Mouse (Mus musculus) ZHBTc4 (cell line): ENCODE results near the gene Atp6v1g3.
A peak's percentile ranks its signal among the peaks of the same experiment; 100 is the strongest.

Experiments used
- DNase-seq: peaks from one replicate; pipeline ENCODE4 v3.0.0-alpha.2; 2011; ENCODE audit warnings: low read depth, low spot score

Atp6v1g3 gene

DNA sequence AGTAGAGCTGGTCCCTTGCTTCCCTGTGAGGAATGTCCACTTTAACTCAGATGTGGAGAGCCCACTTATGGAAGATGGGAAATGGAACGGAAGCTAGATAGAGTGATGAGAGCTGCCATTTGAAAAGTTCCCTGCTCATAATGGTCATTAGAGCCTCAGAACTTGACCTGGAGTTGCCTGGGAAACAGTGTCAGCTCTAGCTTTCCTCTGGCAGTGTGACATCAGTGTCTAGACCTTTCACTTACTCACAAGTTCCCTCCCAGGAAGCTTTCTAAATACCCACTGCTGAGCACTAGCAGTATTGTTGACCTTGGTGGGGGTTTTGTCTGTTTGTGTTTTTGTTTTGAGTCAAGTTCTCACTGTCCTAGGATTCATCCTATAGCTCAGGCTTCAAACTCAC, 15.2 kb downstream of the Atp6v1g3 start:
- no peak for DNase-seq

DNA sequence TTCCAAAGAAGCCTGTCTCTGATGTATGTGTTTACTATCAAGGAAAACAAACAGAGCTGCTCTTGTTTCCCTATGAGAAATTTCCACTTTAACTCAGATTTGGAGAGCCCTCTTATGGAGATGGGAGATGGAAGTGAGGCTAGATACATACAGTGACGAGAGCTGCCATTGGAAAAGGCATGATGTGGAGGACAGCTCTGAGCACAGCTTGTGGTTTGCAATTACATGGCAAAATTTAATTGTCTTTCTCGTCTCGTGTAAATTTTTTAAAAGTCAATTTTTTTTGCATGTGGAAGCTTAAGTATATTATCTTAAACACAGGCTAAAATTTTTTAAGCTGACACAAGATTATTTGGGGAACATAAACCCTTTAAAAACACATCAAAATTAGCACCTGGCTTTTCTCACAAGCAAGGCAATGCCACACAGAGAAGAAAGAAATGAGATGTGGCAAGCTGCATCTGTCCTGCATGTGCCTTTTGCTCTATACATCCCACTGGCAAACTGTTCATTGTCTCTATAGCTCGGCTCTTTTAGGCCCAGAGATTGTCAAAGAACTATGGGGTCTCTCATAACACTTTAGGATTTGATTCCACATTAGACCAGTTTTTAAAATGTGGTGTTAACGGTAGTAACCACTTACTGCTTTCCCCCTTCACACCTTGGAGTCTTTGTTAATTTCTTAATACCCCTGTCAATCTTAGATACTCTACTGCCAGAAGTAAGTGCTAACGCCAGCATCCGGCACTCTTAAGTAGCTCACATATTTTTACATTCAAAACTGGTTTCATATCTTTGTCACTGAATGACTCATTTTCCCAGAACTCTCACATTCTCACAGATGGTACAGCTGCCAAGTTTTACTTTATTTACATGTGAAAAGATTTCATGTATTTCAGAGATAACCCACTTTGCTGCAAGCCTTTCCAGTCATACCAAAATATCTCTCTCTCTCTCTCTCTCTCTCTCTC, 16.2 kb downstream of the Atp6v1g3 start:
- no peak for DNase-seq

GRCm38 (mm10) chr1:138291463-138291862, 17.9 kb downstream of the Atp6v1g3 start:
- no peak for DNase-seq

DNA sequence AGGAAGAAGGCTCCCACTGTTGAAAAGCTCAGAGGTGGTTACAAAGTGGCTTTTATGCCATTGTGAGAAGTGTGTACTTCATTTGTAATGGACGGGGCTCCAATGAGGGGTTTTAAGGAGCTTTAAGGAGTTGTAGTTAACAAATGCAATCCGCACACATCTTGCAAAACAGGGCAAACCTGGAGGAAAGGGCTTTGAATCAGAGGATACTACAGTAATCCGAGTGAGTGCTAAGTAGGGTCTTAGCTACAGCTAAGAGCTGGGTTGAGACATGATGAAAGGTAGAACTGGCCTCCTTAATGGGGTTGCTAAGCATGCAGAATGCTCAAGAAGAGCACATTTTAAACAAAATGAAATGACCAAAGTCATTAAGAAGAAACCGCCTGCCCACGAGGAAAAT, 20.9 kb downstream of the Atp6v1g3 start:
- no peak for DNase-seq

DNA sequence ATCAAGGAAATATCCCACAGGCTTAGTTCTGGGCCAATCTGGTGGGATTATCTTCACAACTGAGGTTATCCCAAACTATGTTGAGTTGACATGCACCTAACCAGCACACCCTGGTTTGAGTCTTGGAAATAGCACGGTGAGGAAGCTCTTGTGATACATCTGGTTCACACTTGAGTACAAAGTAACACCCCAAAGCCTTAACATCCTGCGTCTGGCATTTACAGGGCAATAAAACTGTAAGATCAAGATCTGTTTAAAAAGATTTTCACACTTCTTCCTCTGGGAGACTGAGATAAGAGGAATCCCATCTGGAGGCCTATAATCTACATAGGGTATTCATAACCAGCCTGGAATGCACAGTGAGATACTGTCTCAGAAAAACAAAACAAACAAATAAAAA, 24.6 kb downstream of the Atp6v1g3 start:
- no peak for DNase-seq

DNA sequence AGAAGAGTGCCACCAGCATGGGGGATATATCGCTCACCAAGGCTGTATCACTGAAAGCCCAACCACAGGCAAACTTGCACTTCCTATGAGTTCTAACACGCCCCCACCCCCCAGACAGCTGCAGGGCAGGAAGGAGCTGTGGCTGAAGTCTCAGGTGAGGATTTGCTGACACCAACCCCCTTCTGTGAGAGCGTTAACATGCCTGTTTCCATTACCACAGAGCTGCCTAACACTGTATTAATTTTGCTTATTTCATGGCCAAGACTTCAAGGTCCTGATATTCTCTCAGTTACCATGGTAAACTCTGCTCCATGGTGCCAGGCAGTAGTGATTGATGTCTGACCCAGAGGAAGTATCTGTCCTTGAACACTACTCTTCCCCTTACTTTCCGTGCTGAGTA, 26.0 kb downstream of the Atp6v1g3 start:
- no peak for DNase-seq

DNA sequence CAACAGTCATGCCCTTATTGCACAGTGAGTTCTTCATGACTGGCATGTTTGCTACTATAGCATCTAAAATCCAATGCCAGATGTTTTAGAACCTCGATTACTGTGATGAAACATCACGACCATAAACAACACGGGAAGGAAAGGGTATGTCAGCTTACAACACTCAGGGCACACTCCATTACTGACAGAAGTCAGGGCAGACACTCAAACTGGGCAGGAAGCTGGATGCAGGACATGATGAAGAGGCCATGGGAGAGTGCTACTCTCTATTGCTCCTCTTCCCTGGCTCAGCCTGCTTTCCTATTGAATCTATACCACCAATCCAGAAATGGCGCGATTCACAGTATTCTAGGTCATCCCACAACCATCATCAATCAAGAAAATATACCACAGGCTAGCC, 28.4 kb downstream of the Atp6v1g3 start:
- DNase-seq = no peak

- no peak for DNase-seq
Measured at GRCm38 (mm10) chr1:138302756-138303155, 29.2 kb downstream of the Atp6v1g3 start.

- no peak for DNase-seq
Measured at GRCm38 (mm10) chr1:138303296-138303695, 29.8 kb downstream of the Atp6v1g3 start.

GRCm38 (mm10) chr1:138304141-138304915, 30.8 kb downstream of the Atp6v1g3 start:
- DNase-seq = no peak

DNA sequence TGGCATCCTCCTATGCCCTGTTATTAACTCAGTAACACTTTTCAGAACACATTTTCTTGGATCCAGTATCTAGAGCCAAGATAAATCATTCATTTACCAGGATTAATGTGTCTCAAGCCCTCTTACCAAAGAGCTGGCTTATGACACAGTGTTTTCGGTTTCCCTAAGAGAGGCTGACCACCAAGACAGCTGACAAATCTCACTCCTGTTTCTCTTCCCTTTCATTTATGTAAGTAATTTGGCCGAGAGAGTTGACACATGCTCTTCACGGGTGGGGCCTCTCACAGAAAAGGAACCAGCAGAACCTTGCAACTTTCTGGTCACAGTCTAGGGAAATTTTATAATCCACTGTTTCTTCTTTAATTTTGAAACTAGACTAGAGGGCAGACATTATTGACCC, 49.1 kb downstream of the Atp6v1g3 start:
- no peak for DNase-seq

- no peak for DNase-seq
Measured at GRCm38 (mm10) chr1:138323076-138323630, 49.6 kb downstream of the Atp6v1g3 start.

DNA sequence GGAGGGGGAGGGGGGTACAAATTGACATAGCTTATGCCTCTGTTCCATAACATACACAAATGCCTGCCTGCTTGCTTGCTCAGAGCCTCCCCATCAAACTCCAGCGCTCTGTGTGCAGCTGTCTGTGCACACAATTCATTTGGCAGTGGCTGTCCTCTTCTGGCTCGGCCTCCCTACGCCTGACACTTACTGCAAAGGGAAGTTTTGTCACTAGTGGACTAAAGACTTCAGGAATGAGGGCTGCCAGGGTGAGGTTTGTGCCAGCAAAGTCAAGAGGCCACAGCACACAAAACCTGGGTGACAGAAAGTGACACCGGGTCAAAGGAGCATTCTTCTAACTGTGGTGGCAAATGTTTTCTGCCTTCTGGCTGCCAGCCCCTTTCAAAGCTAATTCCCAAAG, 52.6 kb downstream of the Atp6v1g3 start:
- DNase-seq = no peak

- no peak for DNase-seq
Measured at GRCm38 (mm10) chr1:138326566-138326965, 53.0 kb downstream of the Atp6v1g3 start.

DNA sequence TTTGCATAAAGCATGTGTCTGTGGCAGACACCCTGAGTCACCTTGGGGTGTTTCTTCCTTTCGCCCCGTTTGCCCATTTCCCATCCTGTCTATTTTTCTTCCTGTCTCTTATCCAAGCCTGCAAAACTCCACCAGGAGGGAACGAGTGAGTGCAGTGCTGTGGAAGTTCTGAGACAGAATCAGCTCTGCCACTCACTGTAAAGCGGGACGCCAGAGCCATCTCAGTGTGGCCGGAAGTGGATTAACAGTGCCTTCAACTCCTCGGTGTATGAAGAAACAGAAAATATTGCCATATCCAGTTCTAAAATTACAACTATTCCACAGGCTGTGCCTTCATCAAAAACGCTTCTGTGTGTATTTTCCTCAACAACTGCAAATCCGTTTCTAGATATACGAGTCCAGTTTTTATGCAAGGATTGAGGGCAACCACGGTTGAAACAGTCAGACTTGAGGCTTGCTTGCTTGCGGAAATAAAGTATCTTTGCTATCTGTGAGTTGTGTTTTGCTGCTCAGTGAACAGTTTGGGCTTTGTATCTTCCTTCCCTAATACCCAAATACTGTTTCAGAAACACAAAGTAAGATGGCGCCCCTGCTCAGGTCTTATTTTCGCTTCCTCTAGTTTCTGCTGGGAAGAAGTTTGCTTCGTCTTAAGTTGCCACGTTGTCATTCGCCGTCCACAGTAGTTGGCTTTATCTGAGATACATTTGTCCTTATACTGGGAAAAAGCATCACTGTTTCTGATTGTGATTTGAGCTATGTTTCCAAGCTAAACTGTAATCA, 54.1 kb downstream of the Atp6v1g3 start:
- no peak for DNase-seq

DNA sequence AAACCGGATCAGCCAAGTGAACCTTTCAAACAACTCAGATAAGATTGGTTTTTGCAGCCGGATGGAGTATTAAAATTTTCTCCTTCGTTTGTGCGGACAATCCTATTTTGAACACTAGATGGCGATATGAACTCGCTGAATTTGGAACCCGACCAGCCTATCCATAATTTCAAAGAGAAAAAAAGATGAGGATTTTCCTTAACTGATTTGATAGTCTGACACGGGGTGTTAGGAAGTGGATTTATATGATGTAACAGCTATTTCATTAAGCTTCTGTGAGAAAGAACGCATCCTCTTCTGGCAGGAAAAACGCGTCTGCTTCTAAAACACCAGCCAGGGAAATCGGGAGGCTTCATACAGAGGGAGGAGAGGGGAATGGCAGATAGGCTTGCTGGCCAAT, 54.8 kb downstream of the Atp6v1g3 start:
- peak; percentile 31 for DNase-seq

DNA sequence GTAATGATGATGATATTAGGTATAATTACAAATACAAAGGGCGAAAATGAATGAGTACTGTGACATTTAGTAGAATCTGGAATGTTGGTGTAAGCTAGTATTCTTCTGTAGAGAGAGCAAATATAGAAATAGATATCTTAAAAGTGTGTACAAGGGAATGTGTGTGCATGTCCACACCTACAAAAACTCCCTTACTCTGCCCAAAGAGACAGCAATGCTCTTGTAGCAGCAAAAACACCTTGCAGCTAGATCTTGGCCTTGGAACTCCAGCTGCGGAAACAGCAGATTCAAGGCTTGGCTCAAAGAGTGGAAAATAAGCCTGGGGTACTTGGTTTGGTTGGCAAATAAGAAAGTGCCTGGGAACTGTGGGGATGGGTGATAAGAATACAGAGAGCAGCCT, 57.0 kb downstream of the Atp6v1g3 start:
- DNase-seq = no peak

- no peak for DNase-seq
Measured at GRCm38 (mm10) chr1:138331596-138331995, 58.1 kb downstream of the Atp6v1g3 start.

- no peak for DNase-seq
Measured at GRCm38 (mm10) chr1:138334701-138335100, 61.2 kb downstream of the Atp6v1g3 start.

DNA sequence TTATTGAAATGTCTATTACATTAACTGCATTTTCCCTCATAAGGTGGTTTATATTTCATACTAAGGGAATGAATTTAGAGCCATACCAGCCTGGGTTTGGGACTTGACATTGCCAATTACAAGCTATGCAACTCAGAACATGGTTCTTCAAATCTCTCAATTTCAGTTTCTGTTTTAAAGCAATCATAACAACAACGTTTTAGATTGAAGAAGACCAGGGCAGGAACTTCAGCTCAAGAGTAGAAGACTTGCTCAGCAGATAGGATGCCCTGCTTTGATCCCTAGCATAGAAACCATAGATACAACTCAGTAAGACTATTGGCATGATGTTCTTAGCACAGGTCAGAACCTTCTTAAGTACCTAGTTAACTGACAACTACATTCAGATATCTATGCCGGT, 63.9 kb downstream of the Atp6v1g3 start:
- no peak for DNase-seq
